In the genomic region with DNA sequence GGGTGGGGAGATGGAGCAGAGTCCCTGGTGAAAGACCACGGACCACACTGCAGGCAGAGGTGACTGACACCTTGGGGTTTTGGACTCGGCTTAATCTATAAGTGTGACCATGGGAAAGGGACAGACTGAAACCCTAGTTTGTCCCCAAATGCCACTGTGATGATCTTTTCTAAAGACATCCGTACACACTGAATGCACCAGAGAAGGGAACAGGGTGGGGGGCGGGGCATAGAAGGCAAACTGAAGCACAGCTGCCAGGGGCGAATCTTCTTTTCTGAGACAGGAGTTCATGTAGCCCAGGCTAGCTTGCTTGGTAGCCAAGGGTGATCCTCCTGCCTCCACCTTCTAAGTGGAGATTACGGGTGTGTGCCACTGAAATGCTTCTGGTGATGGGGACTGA, we compare ENCODE assay signal across 11 mouse cellular contexts. TPM values are rescaled to one million over a fixed set of nuclear protein-coding genes. Genes with fewer than 3 reads are reported as not detected.
DNase-seq lines count a peak whose midpoint lies in the region; ATAC-seq lines count a peak whose summit lies in the region.
"Had no signal": no experiment of that assay in that cellular context is flagged by ENCODE, and none has a peak within 500 bp of the region (broad histone marks: within the 10 kb centered on the region; RNA-seq: fewer than 3 reads in every experiment).

No protein-coding gene starts in this region.

- no peak overlapping the region for H3K9ac ChIP-seq in kidney, embryonic 14.5 days (ENCODE audit: low read depth, low read length)
- H3K9ac ChIP-seq in embryonic facial prominence, embryonic 12.5 days = no peak overlapping the region
- no peak overlapping the region for H3K9ac ChIP-seq in liver, embryonic 13.5 days

- 73% methylated on average over 6 of the region's 6 CpGs for WGBS in kidney, embryonic 14.5 days
- WGBS in embryonic facial prominence, embryonic 12.5 days = 58% methylated on average over 6 of the region's 6 CpGs
- 27% methylated on average over 6 of the region's 6 CpGs for WGBS in liver, embryonic 13.5 days (ENCODE audit: insufficient replicate concordance)

- H3K27ac ChIP-seq in kidney, embryonic 14.5 days (ENCODE audit: low read depth, low read length) = peak overlapping the region; percentile 66; the same call in 1 of the 2 replicates
- no peak overlapping the region for H3K27ac ChIP-seq in embryonic facial prominence, embryonic 12.5 days
- peak overlapping the region; percentile 48 for H3K27ac ChIP-seq in liver, embryonic 13.5 days

- H3K36me3 ChIP-seq in kidney, embryonic 14.5 days (ENCODE audit: control insufficient read depth, insufficient read depth, low read length) = peaks cover 15% of the 10 kb centered on the region; the same call in 1 of the 2 replicates
- H3K36me3 ChIP-seq in embryonic facial prominence, embryonic 12.5 days = peaks cover 35% of the 10 kb centered on the region
- peaks cover 33% of the 10 kb centered on the region for H3K36me3 ChIP-seq in liver, embryonic 13.5 days

- H3K4me2 ChIP-seq in kidney, embryonic 14.5 days (replicated peaks; ENCODE audit: low read depth, low read length) = peak overlapping the region; percentile 0; the same call in 1 of the 2 replicates
- H3K4me2 ChIP-seq in embryonic facial prominence, embryonic 12.5 days (replicated peaks) = peak overlapping the region; percentile 28; the same call in 1 of the 2 replicates
- peak overlapping the region; percentile 34; the same call in 1 of the 2 replicates for H3K4me2 ChIP-seq in liver, embryonic 13.5 days

- H3K27me3 ChIP-seq in kidney, embryonic 14.5 days (ENCODE audit: control insufficient read depth, insufficient read depth, low read length) = no peaks in the 10 kb centered on the region
- H3K27me3 ChIP-seq in embryonic facial prominence, embryonic 12.5 days = no peaks in the 10 kb centered on the region
- H3K27me3 ChIP-seq in liver, embryonic 13.5 days = no peaks in the 10 kb centered on the region

- H3K4me1 ChIP-seq in kidney, embryonic 14.5 days (ENCODE audit: control insufficient read depth, insufficient read depth, low read length) = peaks cover 11% of the 10 kb centered on the region; the same call in 1 of the 2 replicates
- peaks cover 12% of the 10 kb centered on the region; the same call in 1 of the 2 replicates for H3K4me1 ChIP-seq in embryonic facial prominence, embryonic 12.5 days
- peaks cover 26% of the 10 kb centered on the region for H3K4me1 ChIP-seq in liver, embryonic 13.5 days (replicated peaks)

- no peak for ATAC-seq in kidney, embryonic 14.5 days (ENCODE audit: low FRiP score, low TSS enrichment)
- ATAC-seq in activated CD4-positive, CD25-positive, alpha-beta regulatory T cell, adult 4 months = peak; percentile 24
- no peak for ATAC-seq in embryonic facial prominence, embryonic 12.5 days (ENCODE audit: insufficient number of reproducible peaks, insufficient read depth, low FRiP score, low TSS enrichment)
- no peak for ATAC-seq in liver, embryonic 13.5 days (ENCODE audit: low read depth)

- no peak overlapping the region for H3K4me3 ChIP-seq in kidney, embryonic 14.5 days (ENCODE audit: low read length)
- no peak overlapping the region for H3K4me3 ChIP-seq in embryonic facial prominence, embryonic 12.5 days
- no peak overlapping the region for H3K4me3 ChIP-seq in liver, embryonic 13.5 days (replicated peaks)

- DNase-seq in kidney, postnatal 10 days = no peak
- no peak for DNase-seq in liver, embryonic 13.5 days
- DNase-seq in frontal cortex, postnatal 36 days (ENCODE audit: low spot score in 2 of 2) = no peak
- no peak for DNase-seq in layer of hippocampus, postnatal 36 days
- no peak for DNase-seq in spleen, postnatal 14 days (ENCODE audit: low spot score in 2 of 2)
- DNase-seq: adrenal gland, postnatal 10 days; midbrain, embryonic 14.5 days had no signal

- no peaks in the 10 kb centered on the region for H3K9me3 ChIP-seq in kidney, embryonic 14.5 days (ENCODE audit: control insufficient read depth, low read length)
- no peaks in the 10 kb centered on the region for H3K9me3 ChIP-seq in embryonic facial prominence, embryonic 12.5 days
- H3K9me3 ChIP-seq in liver, embryonic 13.5 days (replicated peaks) = no peaks in the 10 kb centered on the region
- H3K9me3 ChIP-seq: G1E had no signal

RNA-seq across cellular contexts. Expression of gene Lgals9, which starts 39.0 kb away (rescaled TPM):
- polyA plus RNA-seq in kidney, embryonic 14.5 days (2014; fragmentation: Nextera tagmentation; extraction: Ambion mirVana) = 24.6 and 26.4 TPM in 2 replicates
- polyA plus RNA-seq in activated CD4-positive, CD25-positive, alpha-beta regulatory T cell, adult 4 months (2017; shearing (Covaris generic)) = 100 to 1,000 TPM; 309 to 317 TPM
- 7.9 and 9.0 TPM in 2 replicates for polyA plus RNA-seq in embryonic facial prominence, embryonic 12.5 days (2016; fragmentation: Nextera tagmentation; extraction: Ambion mirVana)
- polyA plus RNA-seq in liver, embryonic 13.5 days (2015; fragmentation: Nextera tagmentation; extraction: Ambion mirVana) = 64.8 and 69.1 TPM in 2 replicates
- total RNA-seq in layer of hippocampus, postnatal 36 days (2021) = 1 to 10 TPM; 4.9 to 5.0 TPM
